Mouse (Mus musculus): ENCODE data around the gene Wdr20.
A peak's percentile ranks its signal among the peaks of the same experiment; 100 is the strongest.
"Not testable (repeated sequence)": the region's sequence is repeated elsewhere in the genome, so short reads cannot be mapped to it uniquely, and the experiment has no call there.

Wdr20 gene

GRCm38 (mm10) chr12:110737170-110738157 lies at the start of gene Wdr20:
Gene Wdr20 (plus strand): TSS chr12:110737944.
- DNase-seq, result peak; percentile 99

DNA sequence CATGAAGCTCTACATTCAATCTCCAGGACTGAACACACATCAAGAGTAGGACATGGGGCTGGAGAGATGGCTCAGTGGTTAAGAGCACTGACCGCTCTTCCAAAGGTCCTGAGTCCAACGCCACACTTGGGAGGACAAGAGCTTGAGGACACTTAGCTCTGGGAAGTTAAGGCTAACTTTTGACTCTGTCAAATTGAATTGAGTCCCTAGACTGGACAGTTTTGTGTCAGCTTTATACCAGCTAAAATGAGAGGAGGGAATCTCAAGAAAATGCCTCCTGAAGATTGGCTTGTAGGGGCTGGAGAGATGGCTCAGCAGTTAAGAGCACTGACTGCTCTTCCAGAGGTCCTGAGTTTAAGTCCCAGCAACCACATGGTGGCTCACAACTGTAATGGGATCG lies 48.8 kb upstream of the Wdr20 start:
- DNase-seq, result not testable (repeated sequence)

DNA sequence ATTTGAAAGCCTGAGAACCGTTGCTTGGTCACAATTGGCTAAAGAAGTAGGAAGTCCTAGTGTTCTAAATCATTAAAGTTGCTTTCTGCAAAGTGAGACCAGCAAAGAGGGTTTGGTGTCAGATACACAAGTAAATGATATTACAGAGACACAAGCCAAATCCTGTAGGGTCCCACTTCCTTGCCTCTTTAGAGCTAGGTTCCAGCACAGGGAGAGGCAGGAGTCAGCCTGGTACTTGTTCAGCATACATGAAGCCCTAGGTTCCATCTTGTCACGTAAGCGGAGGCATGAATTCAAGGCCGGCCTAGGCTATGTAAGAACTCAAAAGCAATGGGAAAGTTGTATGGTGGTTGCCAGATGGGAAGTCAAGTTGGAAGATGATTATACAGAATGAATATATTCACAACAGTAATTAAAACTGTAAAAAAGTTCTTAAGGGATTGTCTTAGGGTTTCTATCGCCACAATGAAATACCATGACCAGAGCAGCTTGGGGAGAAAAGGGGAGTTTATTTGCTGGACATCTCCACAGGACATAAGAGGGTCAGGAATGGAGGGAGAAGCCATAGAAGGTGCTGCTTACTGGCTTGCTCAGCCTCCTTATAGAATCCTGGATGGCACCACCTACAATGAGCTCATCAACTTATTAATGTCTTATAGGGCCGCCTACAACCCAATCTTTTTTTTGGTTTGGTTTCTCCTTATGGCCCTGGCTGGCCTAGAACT lies 47.7 kb upstream of the Wdr20 start:
- DNase-seq, result no peak

GRCm38 (mm10) chr12:110693378-110693777 lies 44.4 kb upstream of the Wdr20 start:
- DNase-seq, result not testable (repeated sequence)

- peak; percentile 67 for DNase-seq
These were observed 42.0 kb upstream of the Wdr20 start for GRCm38 (mm10) chr12:110695676-110696171.

- peak; percentile 99 for DNase-seq
These were observed 41.4 kb upstream of the Wdr20 start for GRCm38 (mm10) chr12:110696173-110696974.

GRCm38 (mm10) chr12:110696975-110697400 lies 40.8 kb upstream of the Wdr20 start:
- DNase-seq, result peak; percentile 14

GRCm38 (mm10) chr12:110697457-110697856 lies 40.3 kb upstream of the Wdr20 start:
- no peak for DNase-seq

DNA sequence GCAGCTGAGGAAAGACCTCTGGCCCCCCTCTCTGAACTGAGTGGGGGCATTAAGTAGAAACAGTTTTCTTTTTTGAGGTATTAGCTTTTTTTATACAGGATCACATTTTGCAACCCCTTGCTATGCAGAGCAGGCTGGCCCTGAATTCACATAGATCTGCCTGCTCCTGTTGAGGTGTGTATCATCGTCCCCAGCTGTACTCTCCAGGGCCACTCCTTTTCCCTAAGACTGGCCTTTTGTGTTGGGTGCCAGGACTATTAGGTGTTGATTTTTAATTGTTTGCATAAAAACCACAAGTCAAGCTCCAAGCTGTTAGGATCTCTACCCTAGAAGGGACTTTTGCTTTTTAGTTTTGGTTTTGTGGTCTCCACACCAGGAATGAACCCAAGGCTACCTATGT lies 39.7 kb upstream of the Wdr20 start:
- no peak for DNase-seq

GRCm38 (mm10) chr12:110698523-110699170 lies 39.1 kb upstream of the Wdr20 start:
- peak; percentile 71 for DNase-seq

- no peak for DNase-seq
These were observed 38.6 kb upstream of the Wdr20 start for GRCm38 (mm10) chr12:110699171-110699547.

DNA sequence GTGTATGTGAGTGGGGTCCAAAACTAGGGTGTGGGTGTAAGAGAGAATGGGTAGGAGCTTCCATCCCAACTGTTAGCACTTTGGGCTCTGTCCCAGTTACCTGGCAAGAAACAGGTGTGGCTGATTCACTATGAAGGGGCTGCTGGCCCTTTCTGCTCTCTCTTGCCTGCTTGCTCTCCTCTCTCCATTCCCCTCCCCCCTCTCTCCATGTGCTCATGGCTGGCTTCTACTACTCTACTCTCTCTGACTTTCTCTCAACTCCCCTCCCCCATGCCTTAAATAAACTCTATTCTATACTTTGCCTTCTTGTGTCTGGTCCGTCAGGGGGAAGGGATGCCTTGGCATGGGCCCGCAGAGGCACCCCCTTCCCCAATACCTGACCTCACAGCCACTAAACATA lies 37.0 kb upstream of the Wdr20 start:
- DNase-seq, result no peak

- DNase-seq, result peak; percentile 51
These were observed 36.4 kb upstream of the Wdr20 start for GRCm38 (mm10) chr12:110701363-110701762.

DNA sequence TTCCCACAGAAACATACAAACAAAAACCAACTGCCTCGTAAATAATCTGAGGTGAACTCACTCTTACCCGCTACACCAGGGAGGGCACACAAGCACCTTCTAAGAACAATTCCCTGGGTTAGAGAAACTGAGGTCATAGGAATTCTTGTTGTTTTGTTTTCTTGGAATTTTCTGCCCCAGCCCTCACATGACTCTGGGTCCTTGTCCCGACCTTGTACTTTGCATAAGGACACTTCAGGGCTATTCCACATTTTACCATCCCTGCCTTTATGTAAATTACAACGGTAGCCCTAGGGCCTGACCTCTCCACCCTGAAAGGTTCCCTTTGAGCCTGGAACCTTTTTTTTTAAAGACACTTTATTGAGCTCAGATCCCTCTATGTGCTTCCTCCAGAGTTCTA lies 35.2 kb upstream of the Wdr20 start, which contains the start of gene Hsp90aa1:
TSS of gene Hsp90aa1 (minus strand) at position 173 of the 400 bp plus-strand sequence.
- no peak for DNase-seq

- peak; percentile 88 for DNase-seq
These were observed 34.7 kb upstream of the Wdr20 start for GRCm38 (mm10) chr12:110703008-110703471.

DNA sequence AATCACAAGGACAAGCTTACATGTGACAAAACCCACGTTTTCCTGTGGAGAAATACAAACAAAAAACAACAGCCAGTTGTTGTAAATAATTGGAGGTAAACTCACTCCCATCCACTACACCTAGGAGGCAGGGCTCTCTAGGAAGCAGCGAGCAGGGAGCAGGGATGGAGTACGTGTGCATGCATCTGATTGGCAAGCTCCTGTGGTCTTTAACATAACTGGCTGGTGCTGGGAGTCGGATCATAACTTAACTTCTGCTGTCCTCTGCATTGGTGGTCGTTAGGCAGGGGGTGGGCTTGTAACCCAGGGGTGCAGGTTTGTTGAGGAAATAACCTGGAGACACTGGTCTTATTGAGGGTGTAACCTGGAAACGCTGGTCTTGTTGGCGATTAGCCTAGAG lies 34.1 kb upstream of the Wdr20 start:
- DNase-seq, result no peak

DNA sequence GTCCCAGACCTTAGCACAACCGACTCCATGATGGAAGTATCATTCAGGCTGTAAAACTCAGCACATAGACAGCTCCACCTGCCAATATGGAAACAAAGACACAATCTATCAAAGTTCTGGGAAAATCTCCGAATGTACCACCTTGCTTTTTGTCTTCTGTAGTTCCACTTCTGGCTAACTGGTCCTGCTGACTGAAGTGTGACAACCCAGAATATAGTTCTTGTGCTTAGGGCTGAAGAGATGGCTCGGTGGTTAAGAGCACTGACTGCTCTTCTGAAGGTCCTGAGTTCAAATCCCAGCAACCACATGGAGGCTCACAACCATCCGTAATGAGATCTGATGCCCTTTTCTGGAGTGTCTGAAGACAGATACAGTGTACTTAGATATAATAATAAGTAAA lies 32.3 kb upstream of the Wdr20 start:
- not testable (repeated sequence) for DNase-seq

GRCm38 (mm10) chr12:110706337-110707231 lies 31.2 kb upstream of the Wdr20 start:
- DNase-seq, result peak; percentile 80

- no peak for DNase-seq
These were observed 30.3 kb upstream of the Wdr20 start for GRCm38 (mm10) chr12:110707451-110707850.

DNA sequence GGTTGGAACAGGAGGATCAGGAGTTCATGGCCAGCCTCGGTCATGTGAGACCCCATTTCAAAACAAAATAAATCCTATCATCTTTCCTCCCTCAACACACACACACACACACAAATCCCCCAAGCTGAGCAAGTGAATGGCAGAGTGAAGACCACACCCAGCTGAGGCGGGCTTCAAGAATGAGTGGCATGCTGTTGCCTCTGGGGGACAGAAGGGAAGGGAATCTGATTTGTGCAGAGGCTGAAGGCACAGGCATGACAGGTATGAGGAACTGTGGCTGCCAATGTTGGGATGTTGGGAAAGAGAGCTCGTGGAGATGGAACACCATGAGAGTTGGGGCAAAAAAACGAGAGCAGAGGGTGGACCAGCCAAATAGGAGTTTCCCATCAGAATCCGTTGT lies 26.5 kb upstream of the Wdr20 start:
- DNase-seq, result no peak

DNA sequence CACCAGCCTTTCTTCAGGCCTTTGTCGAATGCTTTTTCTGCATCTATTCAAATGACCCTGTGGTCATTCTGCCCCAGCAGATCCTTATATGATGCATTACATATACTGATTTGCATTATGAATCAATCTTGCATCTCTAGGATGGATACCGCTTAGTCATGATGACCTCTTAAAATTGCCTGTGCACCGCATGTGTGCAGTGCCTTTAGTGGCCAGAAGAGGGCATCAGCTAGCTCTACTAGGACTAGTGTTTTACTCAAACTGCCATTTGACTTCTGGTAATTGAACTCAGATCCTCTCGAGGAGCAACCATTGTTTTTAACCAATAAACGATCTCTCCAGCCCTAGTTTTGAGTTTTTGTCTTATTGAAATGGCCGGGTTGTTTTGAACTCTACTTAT lies 24.0 kb upstream of the Wdr20 start:
- DNase-seq, result peak; percentile 59
